Mouse (Mus musculus) lung, embryonic 14.5 days (tissue): ENCODE data around the gene Rab8a. TPM values are rescaled to one million over a fixed set of nuclear protein-coding genes. Genes with fewer than 3 reads are reported as not detected.

Experiments
- ATAC-seq: fragments of 200-750 bp; cut with Nextera tagmentation; 2 replicates; pipeline ENCODE4 v1.8.0; 2017; ENCODE audit warnings: mild to moderate bottlenecking, moderate TSS enrichment, moderate library complexity; ENCODE audit not compliant: insufficient read depth
- DNase-seq: peaks from one replicate; pipeline ENCODE4 v3.0.0-alpha.2; 2015
- H3K27ac ChIP-seq: fragments of 300-500 bp; sonication (generic); 2 replicates; pipeline ENCODE4 v1.5.1; 2014; ENCODE audit warnings: low read depth, mild to moderate bottlenecking, moderate library complexity
- H3K27me3 ChIP-seq: fragments of 300-500 bp; sonication (generic); 2 replicates; pipeline ENCODE4 v1.6.1; 2014; ENCODE audit warnings: low read length, control low read depth; ENCODE audit not compliant: insufficient read depth
- H3K36me3 ChIP-seq: fragments of 300-500 bp; sonication (generic); 2 replicates; pipeline ENCODE4 v1.6.1; 2014; ENCODE audit warnings: control low read depth; ENCODE audit not compliant: insufficient read depth
- H3K4me1 ChIP-seq: fragments of 300-500 bp; sonication (generic); 2 replicates; pipeline ENCODE4 v1.6.1; 2014; ENCODE audit warnings: antibody characterized with exemption, control low read depth; ENCODE audit not compliant: insufficient read depth
- H3K4me2 ChIP-seq: fragments of 300-500 bp; sonication (generic); 2 replicates; pipeline ENCODE4 v1.6.1; 2014; ENCODE audit warnings: mild to moderate bottlenecking
- H3K4me3 ChIP-seq: fragments of 300-500 bp; sonication (generic); 2 replicates; pipeline ENCODE4 v1.5.1; 2014; ENCODE audit warnings: low read depth, low read length
- H3K9ac ChIP-seq: fragments of 300-500 bp; sonication (generic); 2 replicates; pipeline ENCODE4 v1.6.1; 2014
- H3K9me3 ChIP-seq: fragments of 300-500 bp; sonication (generic); 2 replicates; pipeline ENCODE4 v1.6.1; 2016; ENCODE audit warnings: low read depth, low read length, control low read depth
- CTCF ChIP-seq: IDR thresholded peaks from 2 replicates; pipeline ENCODE4 v1.5.1; 2016; ENCODE audit warnings: antibody characterized with exemption, low read depth
- WGBS: fragments of 180-500 bp; shearing (Covaris S2); extraction: QIAGEN DNeasy Blood & Tissue Kit; methylation state at CpG from one replicate; pipeline ENCODE4 v1.1.7; 2014; 5-methylcytosine and 5-hydroxymethylcytosine counted together
- polyA plus RNA-seq: library from polyadenylated mRNA; unstranded; fragments of >200 nt; fragmentation: Nextera tagmentation; extraction: Ambion mirVana; gene quantifications from 2 replicates; pipeline ENCODE4 v1.2.1, GENCODE M21; 2014

Rab8a gene
- polyA plus RNA-seq, 1 experiment from 2014 or later, result 90.0 TPM

- DNase-seq, result no peak
- no peaks in the 10 kb centered on the region for H3K4me1 ChIP-seq
- H3K4me3 ChIP-seq, result no peak overlapping the region
- no peaks in the 10 kb centered on the region for H3K27me3 ChIP-seq
- ATAC-seq, result no peak
- TF ChIP-seq CTCF, result no peak
- no peak overlapping the region for H3K4me2 ChIP-seq
- 84% methylated on average over 1 of the region's 1 CpGs for WGBS
- H3K36me3 ChIP-seq, result peaks cover 93% of the 10 kb centered on the region
- no peak overlapping the region for H3K9ac ChIP-seq
- H3K9me3 ChIP-seq, result no peaks in the 10 kb centered on the region
- no peak overlapping the region for H3K27ac ChIP-seq
Measured at GRCm38 (mm10) chr8:72146056-72146455, 14.9 kb upstream of the Rab8a start.

- WGBS, result 89% methylated on average over 3 of the region's 3 CpGs
Measured at GRCm38 (mm10) chr8:72146556-72146955, 14.4 kb upstream of the Rab8a start.

GRCm38 (mm10) chr8:72147266-72147665, 13.7 kb upstream of the Rab8a start:
- peaks cover 93% of the 10 kb centered on the region for H3K36me3 ChIP-seq
- TF ChIP-seq CTCF, result no peak
- 59% methylated on average over 2 of the region's 2 CpGs for WGBS
- no peaks in the 10 kb centered on the region for H3K9me3 ChIP-seq
- no peak for ATAC-seq
- H3K27ac ChIP-seq, result no peak overlapping the region
- H3K9ac ChIP-seq, result no peak overlapping the region
- DNase-seq, result no peak
- no peaks in the 10 kb centered on the region for H3K27me3 ChIP-seq
- H3K4me1 ChIP-seq, result no peaks in the 10 kb centered on the region
- H3K4me2 ChIP-seq, result no peak overlapping the region
- no peak overlapping the region for H3K4me3 ChIP-seq

More at GRCm38 (mm10) chr8:72146556-72146955, 14.4 kb upstream of the Rab8a start:
- no peaks in the 10 kb centered on the region for H3K27me3 ChIP-seq
- DNase-seq, result no peak
- H3K27ac ChIP-seq, result no peak overlapping the region
- no peak for ATAC-seq
- H3K4me3 ChIP-seq, result no peak overlapping the region
- no peak overlapping the region for H3K4me2 ChIP-seq
- no peak for TF ChIP-seq CTCF
- H3K9ac ChIP-seq, result no peak overlapping the region
- no peaks in the 10 kb centered on the region for H3K9me3 ChIP-seq
- peaks cover 93% of the 10 kb centered on the region for H3K36me3 ChIP-seq
- no peaks in the 10 kb centered on the region for H3K4me1 ChIP-seq

- no peak overlapping the region for H3K9ac ChIP-seq
- DNase-seq, result no peak
- no peak for TF ChIP-seq CTCF
- H3K27me3 ChIP-seq, result no peaks in the 10 kb centered on the region
- H3K4me1 ChIP-seq, result no peaks in the 10 kb centered on the region
- H3K27ac ChIP-seq, result no peak overlapping the region
- ATAC-seq, result no peak
- no peaks in the 10 kb centered on the region for H3K9me3 ChIP-seq
- H3K36me3 ChIP-seq, result peaks cover 90% of the 10 kb centered on the region
- H3K4me2 ChIP-seq, result no peak overlapping the region
- H3K4me3 ChIP-seq, result no peak overlapping the region
- WGBS, result 83% methylated on average over 1 of the region's 1 CpGs
Measured at GRCm38 (mm10) chr8:72149056-72149455, 11.9 kb upstream of the Rab8a start.

GRCm38 (mm10) chr8:72151418-72152078, 9.5 kb upstream of the Rab8a start:
- WGBS, result 87% methylated on average over 3 of the region's 3 CpGs
- no peak for ATAC-seq
- DNase-seq, result no peak
- Histone ChIP-seq H3K4me3 (no peak overlapping the region), H3K36me3 (peaks cover 70% of the 10 kb centered on the region), H3K4me1 (no peaks in the 10 kb centered on the region), H3K9ac (no peak overlapping the region), H3K27ac (no peak overlapping the region), H3K27me3 (no peaks in the 10 kb centered on the region), H3K4me2 (no peak overlapping the region), H3K9me3 (no peaks in the 10 kb centered on the region)
- no peak for TF ChIP-seq CTCF

GRCm38 (mm10) chr8:72153382-72153781, 7.6 kb upstream of the Rab8a start:
- Histone ChIP-seq H3K4me3 (no peak overlapping the region), H3K36me3 (peaks cover 52% of the 10 kb centered on the region), H3K4me2 (no peak overlapping the region), H3K9me3 (no peaks in the 10 kb centered on the region), H3K27ac (no peak overlapping the region), H3K9ac (no peak overlapping the region), H3K4me1 (no peaks in the 10 kb centered on the region), H3K27me3 (no peaks in the 10 kb centered on the region)
- no peak for TF ChIP-seq CTCF
- DNase-seq, result no peak
- no peak for ATAC-seq

GRCm38 (mm10) chr8:72158096-72158495, 2.9 kb upstream of the Rab8a start:
- Histone ChIP-seq H3K9me3 (no peaks in the 10 kb centered on the region), H3K27me3 (no peaks in the 10 kb centered on the region), H3K9ac (no peak overlapping the region), H3K36me3 (peaks cover 11% of the 10 kb centered on the region), H3K4me3 (no peak overlapping the region), H3K4me2 (no peak overlapping the region), H3K4me1 (peaks cover 6% of the 10 kb centered on the region), H3K27ac (no peak overlapping the region)
- WGBS, result 61% methylated on average over 2 of the region's 2 CpGs
- DNase-seq (no peak), ATAC-seq (no peak)
- TF ChIP-seq CTCF, result no peak
